Mouse (Mus musculus): ENCODE measurements around the gene Stn1. TPM values are rescaled to one million over a fixed set of nuclear protein-coding genes. Genes with fewer than 3 reads are reported as not detected.

Gene Stn1
- polyA plus RNA-seq, 1 experiment from 2014 or later = 27.2 TPM

GRCm38 (mm10) chr19:47507128-47508121, 29.9 kb downstream of the Stn1 start:
- Histone ChIP-seq H3K27me3 (replicated peaks) (no peaks in the 10 kb centered on the region), H3K4me3 (replicated peaks) (no peak overlapping the region), H3K4me1 (peaks cover 17% of the 10 kb centered on the region), H3K36me3 (no peaks in the 10 kb centered on the region), H3K27ac (replicated peaks) (no peak overlapping the region; the same call in 1 of the 2 replicates), H3K9ac (replicated peaks) (no peak overlapping the region), H3K9me3 (replicated peaks) (no peaks in the 10 kb centered on the region), H3K4me2 (no peak overlapping the region)
- WGBS = 55% methylated on average over 27 of the region's 27 CpGs
- ATAC-seq (ENCODE audit: low FRiP score) = no peak

GRCm38 (mm10) chr19:47503625-47504024, 33.7 kb downstream of the Stn1 start:
- H3K4me2 ChIP-seq = no peak overlapping the region
- H3K9ac ChIP-seq (replicated peaks) = no peak overlapping the region
- H3K36me3 ChIP-seq = no peaks in the 10 kb centered on the region
- no peaks in the 10 kb centered on the region for H3K9me3 ChIP-seq (replicated peaks)
- H3K27ac ChIP-seq (replicated peaks) = no peak overlapping the region
- H3K4me1 ChIP-seq = peaks cover 18% of the 10 kb centered on the region
- WGBS = 74% methylated on average over 4 of the region's 4 CpGs
- no peaks in the 10 kb centered on the region for H3K27me3 ChIP-seq (replicated peaks)
- no peak overlapping the region for H3K4me3 ChIP-seq (replicated peaks)
- ATAC-seq (ENCODE audit: low FRiP score) = no peak

GRCm38 (mm10) chr19:47502563-47502962, 34.7 kb downstream of the Stn1 start:
- Histone ChIP-seq H3K36me3 (no peaks in the 10 kb centered on the region), H3K27ac (replicated peaks) (no peak overlapping the region), H3K27me3 (replicated peaks) (no peaks in the 10 kb centered on the region), H3K9ac (replicated peaks) (no peak overlapping the region), H3K9me3 (replicated peaks) (no peaks in the 10 kb centered on the region), H3K4me1 (peaks cover 12% of the 10 kb centered on the region; the same call in 1 of the 2 replicates), H3K4me2 (no peak overlapping the region), H3K4me3 (replicated peaks) (no peak overlapping the region)
- WGBS = 78% methylated on average over 8 of the region's 8 CpGs
- ATAC-seq (ENCODE audit: low FRiP score) = no peak

GRCm38 (mm10) chr19:47500389-47501011, 36.8 kb downstream of the Stn1 start:
- Histone ChIP-seq H3K27me3 (replicated peaks) (no peaks in the 10 kb centered on the region), H3K9me3 (replicated peaks) (no peaks in the 10 kb centered on the region), H3K27ac (replicated peaks) (no peak overlapping the region; the same call in 1 of the 2 replicates), H3K4me1 (0 out of 2 replicates have a peak, but pooled peaks cover 8% of the 10 kb centered on the region), H3K4me2 (no peak overlapping the region), H3K9ac (replicated peaks) (no peak overlapping the region), H3K36me3 (no peaks in the 10 kb centered on the region), H3K4me3 (replicated peaks) (no peak overlapping the region)
- WGBS = 64% methylated on average over 11 of the region's 11 CpGs
- ATAC-seq (ENCODE audit: low FRiP score) = no peak

GRCm38 (mm10) chr19:47499841-47500240, 37.5 kb downstream of the Stn1 start:
- Histone ChIP-seq H3K4me3 (replicated peaks) (no peak overlapping the region), H3K27me3 (replicated peaks) (no peaks in the 10 kb centered on the region), H3K4me1 (0 out of 2 replicates have a peak, but pooled peaks cover 8% of the 10 kb centered on the region), H3K27ac (replicated peaks) (no peak overlapping the region), H3K9ac (replicated peaks) (no peak overlapping the region), H3K9me3 (replicated peaks) (no peaks in the 10 kb centered on the region), H3K4me2 (no peak overlapping the region), H3K36me3 (no peaks in the 10 kb centered on the region)
- no peak for ATAC-seq (ENCODE audit: low FRiP score)
- WGBS = 85% methylated on average over 5 of the region's 5 CpGs

GRCm38 (mm10) chr19:47498942-47499341, 38.4 kb downstream of the Stn1 start:
- Histone ChIP-seq H3K4me3 (replicated peaks) (no peak overlapping the region), H3K9me3 (replicated peaks) (no peaks in the 10 kb centered on the region), H3K4me2 (no peak overlapping the region), H3K36me3 (no peaks in the 10 kb centered on the region), H3K27me3 (replicated peaks) (no peaks in the 10 kb centered on the region), H3K27ac (replicated peaks) (no peak overlapping the region), H3K4me1 (peaks cover 10% of the 10 kb centered on the region; the same call in 1 of the 2 replicates), H3K9ac (replicated peaks) (no peak overlapping the region)
- ATAC-seq (ENCODE audit: low FRiP score) = no peak
- 82% methylated on average over 4 of the region's 4 CpGs for WGBS

GRCm38 (mm10) chr19:47497736-47498135, 39.6 kb downstream of the Stn1 start:
- Histone ChIP-seq H3K27me3 (replicated peaks) (no peaks in the 10 kb centered on the region), H3K9me3 (replicated peaks) (no peaks in the 10 kb centered on the region), H3K4me1 (peaks cover 22% of the 10 kb centered on the region), H3K4me3 (replicated peaks) (no peak overlapping the region), H3K9ac (replicated peaks) (no peak overlapping the region), H3K36me3 (no peaks in the 10 kb centered on the region), H3K4me2 (no peak overlapping the region), H3K27ac (replicated peaks) (no peak overlapping the region)
- no peak for ATAC-seq (ENCODE audit: low FRiP score)
- 92% methylated on average over 6 of the region's 6 CpGs for WGBS

GRCm38 (mm10) chr19:47497313-47497712, 40.0 kb downstream of the Stn1 start:
- H3K27ac ChIP-seq (replicated peaks) = no peak overlapping the region
- no peak overlapping the region for H3K4me3 ChIP-seq (replicated peaks)
- H3K36me3 ChIP-seq = no peaks in the 10 kb centered on the region
- 83% methylated on average over 9 of the region's 9 CpGs for WGBS
- H3K9ac ChIP-seq (replicated peaks) = no peak overlapping the region
- no peaks in the 10 kb centered on the region for H3K27me3 ChIP-seq (replicated peaks)
- H3K4me1 ChIP-seq = peaks cover 27% of the 10 kb centered on the region
- H3K9me3 ChIP-seq (replicated peaks) = no peaks in the 10 kb centered on the region
- no peak overlapping the region for H3K4me2 ChIP-seq
- ATAC-seq (ENCODE audit: low FRiP score) = no peak

- Histone ChIP-seq H3K9ac (replicated peaks) (peak overlapping the region; percentile 12; the same call in 1 of the 2 replicates), H3K4me3 (replicated peaks) (no peak overlapping the region), H3K36me3 (no peaks in the 10 kb centered on the region), H3K9me3 (replicated peaks) (no peaks in the 10 kb centered on the region), H3K27me3 (replicated peaks) (no peaks in the 10 kb centered on the region), H3K4me2 (peak overlapping the region; percentile 46), H3K4me1 (peaks cover 21% of the 10 kb centered on the region), H3K27ac (replicated peaks) (peak overlapping the region; percentile 66)
- WGBS = 23% methylated on average over 23 of the region's 23 CpGs
- peak; percentile 57 for ATAC-seq (ENCODE audit: low FRiP score)
Observed at GRCm38 (mm10) chr19:47493017-47493997, 44.0 kb downstream of the Stn1 start.

- no peak for ATAC-seq (ENCODE audit: low FRiP score)
- peaks cover 21% of the 10 kb centered on the region for H3K4me1 ChIP-seq
- H3K27ac ChIP-seq (replicated peaks) = no peak overlapping the region
- H3K27me3 ChIP-seq (replicated peaks) = no peaks in the 10 kb centered on the region
- H3K9me3 ChIP-seq (replicated peaks) = no peaks in the 10 kb centered on the region
- no peaks in the 10 kb centered on the region for H3K36me3 ChIP-seq
- no peak overlapping the region for H3K4me2 ChIP-seq
- no peak overlapping the region for H3K9ac ChIP-seq (replicated peaks)
- 29% methylated on average over 6 of the region's 6 CpGs for WGBS
- no peak overlapping the region for H3K4me3 ChIP-seq (replicated peaks)
Observed at GRCm38 (mm10) chr19:47492422-47492821, 44.9 kb downstream of the Stn1 start.

- 69% methylated on average over 2 of the region's 2 CpGs for WGBS
- ATAC-seq (ENCODE audit: low FRiP score) = no peak
- Histone ChIP-seq H3K27ac (replicated peaks) (no peak overlapping the region), H3K36me3 (no peaks in the 10 kb centered on the region), H3K4me3 (replicated peaks) (no peak overlapping the region), H3K9ac (replicated peaks) (no peak overlapping the region), H3K27me3 (replicated peaks) (no peaks in the 10 kb centered on the region), H3K4me2 (no peak overlapping the region), H3K9me3 (replicated peaks) (no peaks in the 10 kb centered on the region), H3K4me1 (peaks cover 21% of the 10 kb centered on the region)
Observed at GRCm38 (mm10) chr19:47491853-47492252, 45.5 kb downstream of the Stn1 start.
